Mouse (Mus musculus): ENCODE results near the gene Hmgn2. TPM values are rescaled to one million over a fixed set of nuclear protein-coding genes. Genes with fewer than 3 reads are reported as not detected.
A peak's percentile ranks its signal among the peaks of the same experiment; 100 is the strongest.

Hmgn2 gene
- 3,644 and 3,855 TPM in 2 replicates for polyA plus RNA-seq (2016; fragmentation: Nextera tagmentation; extraction: Ambion mirVana)

DNA sequence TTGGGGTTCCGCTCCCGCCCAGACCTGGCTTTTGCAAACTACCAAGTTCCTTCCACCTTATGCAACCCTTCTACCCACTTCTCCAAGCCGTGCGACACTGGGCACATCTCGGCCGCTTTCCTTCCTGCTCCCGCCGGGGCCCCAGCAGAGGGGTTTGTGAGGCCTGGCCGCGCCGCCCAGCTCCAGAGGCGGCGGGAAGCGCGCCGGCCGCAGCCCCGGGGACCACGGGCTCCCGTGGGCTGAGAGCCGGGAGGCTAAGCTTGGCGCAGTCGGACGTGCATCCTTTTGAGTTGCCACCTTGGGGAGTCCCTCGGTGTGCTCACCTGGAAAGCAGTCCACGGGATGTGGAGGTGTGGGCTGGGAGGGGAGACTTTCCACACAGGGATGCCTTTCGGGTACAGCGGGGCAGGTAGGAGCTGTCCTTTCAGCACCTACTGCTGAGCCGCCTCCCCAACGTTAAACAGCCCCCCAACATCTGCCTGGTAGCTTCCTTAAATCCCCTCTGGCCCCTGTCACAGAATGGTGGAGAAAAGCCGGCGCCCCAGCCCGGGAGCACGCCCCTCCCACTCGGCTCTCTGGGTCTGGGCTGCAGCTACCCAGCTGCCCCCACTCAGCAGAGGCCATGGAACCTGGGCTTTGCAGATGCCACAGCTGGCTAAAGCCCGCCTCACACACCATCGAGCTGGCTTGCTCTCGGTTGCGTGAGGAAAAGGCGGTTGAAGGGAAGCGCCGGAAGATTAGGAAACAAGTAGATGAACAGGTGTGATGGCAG, at the start of gene Hmgn2:
Hmgn2 (minus strand) TSS at position 501 of the 772 bp plus-strand sequence.
- WGBS, result under 1% methylated on average over 42 of the region's 42 CpGs
- no peaks in the 10 kb centered on the region for H3K9me3 ChIP-seq
- peaks cover 33% of the 10 kb centered on the region for H3K36me3 ChIP-seq (replicated peaks)
- peak within 1 kb of the TSS; percentile 82 for H3K4me2 ChIP-seq
- H3K9ac ChIP-seq, result peak within 1 kb of the TSS; percentile 97
- H3K27ac ChIP-seq, result peak within 1 kb of the TSS; percentile 100
- peak within 1 kb of the TSS; percentile 80 for H3K4me3 ChIP-seq (replicated peaks)
- peak; percentile 28 for ATAC-seq (ENCODE audit: low FRiP score)
- peaks cover 50% of the 10 kb centered on the region for H3K4me1 ChIP-seq
- no peaks in the 10 kb centered on the region for H3K27me3 ChIP-seq

DNA sequence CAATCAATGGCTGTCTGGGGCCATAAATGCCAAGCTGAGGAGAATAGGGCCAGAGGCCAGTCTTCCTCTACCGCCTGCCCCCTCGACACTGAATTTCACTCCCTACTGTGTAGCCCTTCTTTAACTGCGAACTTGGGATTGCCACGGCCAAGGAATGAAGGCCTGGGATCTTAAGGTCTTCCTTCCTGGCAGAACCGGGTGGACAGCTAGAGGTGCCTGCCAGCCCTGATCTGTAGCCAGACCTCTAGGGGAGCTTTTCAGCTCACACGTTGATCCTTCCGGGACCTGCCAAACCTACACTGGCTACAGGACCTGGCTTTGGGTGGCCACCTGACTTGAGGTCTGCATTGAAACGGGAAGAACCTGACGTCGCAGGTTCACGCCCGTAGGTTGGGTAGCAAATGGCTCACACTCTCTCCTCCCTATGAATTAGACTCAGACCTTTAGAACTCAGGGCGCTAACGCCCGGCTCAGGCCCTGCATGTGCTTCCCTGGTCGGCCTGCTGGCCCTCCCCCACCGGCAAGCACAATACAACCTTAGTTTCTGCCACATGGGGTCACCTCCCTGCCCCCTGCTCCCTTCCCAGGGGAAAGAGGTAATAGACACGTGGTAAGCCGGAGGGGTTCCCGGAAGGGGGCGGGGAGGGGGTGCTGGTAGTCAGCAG, 48.9 kb upstream of the Hmgn2 start:
- peaks cover 22% of the 10 kb centered on the region; the same call in 1 of the 2 replicates for H3K27me3 ChIP-seq
- H3K9me3 ChIP-seq, result no peaks in the 10 kb centered on the region
- H3K4me3 ChIP-seq (replicated peaks), result peak overlapping the region; percentile 42
- 1% methylated on average over 21 of the region's 21 CpGs for WGBS
- H3K27ac ChIP-seq, result peak overlapping the region; percentile 56
- ATAC-seq (ENCODE audit: low FRiP score), result no peak
- H3K36me3 ChIP-seq (replicated peaks), result no peaks in the 10 kb centered on the region
- peak overlapping the region; percentile 48; the same call in 1 of the 2 replicates for H3K9ac ChIP-seq
- peak overlapping the region; percentile 72 for H3K4me2 ChIP-seq
- peaks cover 56% of the 10 kb centered on the region for H3K4me1 ChIP-seq

DNA sequence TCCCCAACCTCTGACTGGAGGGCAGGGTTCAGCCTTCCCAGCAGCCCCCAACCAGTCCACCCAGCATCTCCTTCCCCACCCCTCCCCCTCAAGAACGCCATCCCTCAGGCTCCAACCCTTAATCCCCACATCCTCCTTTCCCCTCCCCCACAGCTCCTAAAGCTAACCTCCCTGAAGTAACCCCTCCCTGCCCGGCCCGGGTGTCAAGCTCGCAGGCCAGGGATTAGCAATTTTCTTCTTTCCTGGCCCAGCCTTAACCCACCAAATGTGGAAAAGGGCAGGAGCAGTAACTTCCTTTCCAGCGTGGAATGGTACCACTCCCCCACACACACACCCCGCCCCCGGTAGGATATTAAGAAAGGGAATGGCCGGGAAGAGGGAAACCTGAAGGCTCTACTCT, 48.3 kb upstream of the Hmgn2 start:
- no peaks in the 10 kb centered on the region for H3K36me3 ChIP-seq (replicated peaks)
- H3K4me2 ChIP-seq, result peak overlapping the region; percentile 72
- peaks cover 61% of the 10 kb centered on the region for H3K4me1 ChIP-seq
- peaks cover 22% of the 10 kb centered on the region; the same call in 1 of the 2 replicates for H3K27me3 ChIP-seq
- peak overlapping the region; percentile 56 for H3K27ac ChIP-seq
- under 1% methylated on average over 8 of the region's 8 CpGs for WGBS
- ATAC-seq (ENCODE audit: low FRiP score), result no peak
- H3K4me3 ChIP-seq (replicated peaks), result peak overlapping the region; percentile 42
- peak overlapping the region; percentile 5; the same call in 1 of the 2 replicates for H3K9ac ChIP-seq
- H3K9me3 ChIP-seq, result no peaks in the 10 kb centered on the region

DNA sequence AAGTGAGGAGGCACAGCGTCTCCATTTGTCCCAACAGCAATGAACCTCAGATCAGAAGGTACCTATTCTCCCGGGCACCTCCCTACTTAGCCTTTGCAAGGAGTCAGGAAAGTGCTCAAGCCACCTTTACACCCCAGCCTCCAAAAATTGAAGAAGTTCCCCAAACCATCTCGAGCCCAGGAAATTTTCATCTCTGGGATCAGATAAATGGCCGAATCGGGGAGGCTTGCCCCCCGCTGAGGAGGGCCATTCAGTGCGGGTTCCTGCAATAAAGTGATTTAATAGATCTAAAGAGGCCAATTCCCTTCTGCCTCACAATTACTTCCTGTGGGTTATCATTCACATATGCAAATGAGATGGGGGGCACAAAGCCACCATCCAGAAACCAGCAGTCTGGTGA, 47.8 kb upstream of the Hmgn2 start:
- Histone ChIP-seq H3K9ac (no peak overlapping the region), H3K27me3 (peaks cover 22% of the 10 kb centered on the region; the same call in 1 of the 2 replicates), H3K36me3 (replicated peaks) (no peaks in the 10 kb centered on the region), H3K27ac (no peak overlapping the region; the same call in 1 of the 2 replicates), H3K4me1 (peaks cover 67% of the 10 kb centered on the region), H3K4me2 (peak overlapping the region; percentile 72; the same call in 1 of the 2 replicates), H3K4me3 (replicated peaks) (0 out of 2 replicates have a peak overlapping the region, but pooled peaks have one; percentile 42), H3K9me3 (no peaks in the 10 kb centered on the region)
- under 1% methylated on average over 7 of the region's 7 CpGs for WGBS
- no peak for ATAC-seq (ENCODE audit: low FRiP score)

DNA sequence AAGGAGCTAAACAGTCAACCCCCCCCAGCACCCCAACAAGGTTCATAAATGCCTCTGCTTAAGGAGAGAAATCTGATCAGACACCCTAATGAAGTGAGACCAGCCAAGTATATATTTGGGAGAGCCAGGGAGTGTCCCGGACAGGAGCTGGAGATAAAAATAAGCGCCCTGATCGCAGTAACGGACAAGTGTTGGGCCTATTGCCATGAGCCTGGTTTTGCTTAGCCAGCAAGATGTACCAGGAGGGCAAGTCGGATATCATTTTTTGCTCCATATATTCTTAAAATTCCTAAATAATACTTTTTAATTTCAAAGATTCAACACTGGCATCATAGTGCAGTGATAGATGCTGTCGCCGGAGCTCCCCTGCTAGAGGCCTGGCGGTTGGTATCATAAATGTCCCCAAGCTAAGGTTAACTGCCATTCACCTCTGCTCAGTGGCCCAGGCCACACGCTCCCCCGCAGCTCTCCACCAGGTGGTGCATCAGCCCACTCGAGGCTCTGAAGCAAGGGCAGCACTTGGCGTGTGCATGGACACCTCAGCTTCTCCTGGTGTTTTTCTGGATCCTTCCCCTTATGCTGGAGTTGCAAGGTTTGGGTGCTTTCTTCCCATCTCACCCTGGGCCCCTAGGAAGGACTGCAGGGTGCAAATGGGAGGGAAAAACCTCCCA, 44.5 kb upstream of the Hmgn2 start:
- Histone ChIP-seq H3K9ac (no peak overlapping the region), H3K27me3 (0 out of 2 replicates have a peak, but pooled peaks cover 7% of the 10 kb centered on the region), H3K9me3 (no peaks in the 10 kb centered on the region), H3K27ac (no peak overlapping the region), H3K4me1 (peaks cover 47% of the 10 kb centered on the region), H3K4me2 (no peak overlapping the region), H3K36me3 (replicated peaks) (no peaks in the 10 kb centered on the region), H3K4me3 (replicated peaks) (no peak overlapping the region)
- no peak for ATAC-seq (ENCODE audit: low FRiP score)
- WGBS, result 39% methylated on average over 12 of the region's 12 CpGs

DNA sequence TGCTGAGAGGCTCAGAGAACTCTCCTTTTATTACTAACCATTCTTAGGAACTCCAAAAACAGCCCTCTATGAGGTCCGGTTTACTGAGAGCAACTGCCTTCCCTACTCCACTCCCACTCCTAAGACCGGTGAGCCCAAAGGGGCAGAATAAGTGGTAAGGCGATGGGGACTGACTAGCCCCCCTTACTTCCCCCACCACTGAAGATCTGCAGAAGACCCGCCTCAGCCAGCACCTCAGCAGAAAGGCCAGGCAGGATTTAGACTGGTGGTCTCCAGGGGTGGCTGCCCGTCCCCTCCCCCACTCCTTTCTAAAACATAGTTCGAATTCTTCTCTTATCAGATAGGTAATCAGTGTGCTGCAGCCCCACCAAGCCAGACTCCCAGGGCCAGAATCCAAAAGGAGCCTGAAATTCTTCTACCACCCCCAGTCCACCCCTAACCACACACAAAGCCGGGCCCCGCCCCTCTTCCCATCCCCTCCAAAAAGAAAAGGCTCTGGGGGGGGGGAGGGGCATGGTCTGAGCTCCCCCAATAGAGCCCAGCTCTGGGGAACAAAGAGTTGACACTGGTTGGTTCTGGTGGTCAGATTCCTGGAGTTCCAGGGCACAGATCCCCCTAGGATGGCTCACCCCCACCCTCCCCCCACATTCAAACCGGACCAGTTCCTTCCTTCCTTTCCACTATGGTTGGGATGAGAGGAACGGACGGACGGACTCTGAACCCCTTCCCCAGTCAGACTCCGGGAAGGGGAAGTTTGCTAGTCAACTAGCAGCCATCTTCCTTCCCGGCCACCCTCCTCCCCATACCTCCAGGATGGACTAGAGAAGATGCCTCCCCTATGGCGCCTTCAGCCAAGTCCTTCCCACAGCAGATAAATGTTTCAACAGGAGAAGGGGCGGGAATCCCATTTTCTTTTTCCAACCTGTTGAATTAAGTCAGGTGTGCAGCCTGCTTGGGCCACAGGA, 43.3 kb upstream of the Hmgn2 start:
- Histone ChIP-seq H3K9me3 (no peaks in the 10 kb centered on the region), H3K27ac (no peak overlapping the region), H3K4me3 (replicated peaks) (no peak overlapping the region), H3K36me3 (replicated peaks) (no peaks in the 10 kb centered on the region), H3K4me1 (peaks cover 34% of the 10 kb centered on the region), H3K9ac (peak overlapping the region; percentile 12; the same call in 1 of the 2 replicates), H3K27me3 (no peaks in the 10 kb centered on the region), H3K4me2 (peak overlapping the region; percentile 13)
- ATAC-seq (ENCODE audit: low FRiP score), result 0 out of 2 replicates have a peak, but pooled peaks have one; percentile 6
- 6% methylated on average over 14 of the region's 16 CpGs for WGBS

DNA sequence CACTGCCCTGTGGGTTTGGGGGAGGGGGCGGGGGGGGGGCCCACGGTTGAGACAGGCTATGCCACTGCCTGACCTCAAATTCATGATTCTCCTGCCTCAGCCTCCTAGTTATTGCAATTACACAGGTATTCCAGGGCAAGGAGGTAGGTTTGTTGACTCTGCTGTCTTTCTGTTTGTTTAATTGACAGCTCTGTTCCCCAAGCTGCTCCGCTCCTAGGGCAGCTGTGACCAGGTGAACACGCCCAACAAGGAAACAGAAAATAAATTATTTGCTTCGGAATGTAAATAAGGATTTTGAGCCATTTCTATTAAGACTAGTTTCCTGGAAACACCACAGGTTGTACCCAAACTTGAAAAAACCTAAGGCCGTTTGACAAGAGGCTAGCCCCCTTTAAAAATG, 41.3 kb upstream of the Hmgn2 start:
- Histone ChIP-seq H3K27ac (no peak overlapping the region), H3K4me2 (no peak overlapping the region), H3K9ac (no peak overlapping the region), H3K4me3 (replicated peaks) (no peak overlapping the region), H3K36me3 (replicated peaks) (no peaks in the 10 kb centered on the region), H3K4me1 (peaks cover 28% of the 10 kb centered on the region), H3K9me3 (no peaks in the 10 kb centered on the region), H3K27me3 (no peaks in the 10 kb centered on the region)
- no peak for ATAC-seq (ENCODE audit: low FRiP score)
- 67% methylated on average over 6 of the region's 6 CpGs for whole genome bisulfite sequencing

DNA sequence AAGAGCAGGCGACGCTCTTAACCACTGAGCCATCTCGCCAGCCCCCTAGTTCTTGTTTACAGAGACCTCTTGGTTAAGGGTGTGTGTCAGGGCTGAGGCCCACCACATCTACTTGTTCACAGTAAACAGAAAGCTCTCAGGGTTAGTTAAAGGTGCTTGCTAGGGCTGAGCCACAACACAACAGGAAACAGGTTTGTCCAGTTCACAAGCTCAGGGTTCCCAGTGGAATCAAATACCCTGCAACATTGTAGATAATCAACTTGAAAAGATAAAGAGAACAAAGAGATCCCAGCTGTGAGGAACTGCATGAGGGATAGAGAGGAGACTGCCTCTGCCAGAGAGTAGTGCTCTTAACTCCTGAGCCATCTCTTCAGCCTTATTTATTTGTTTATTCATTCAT, 38.4 kb upstream of the Hmgn2 start:
- no peak overlapping the region for H3K4me2 ChIP-seq
- WGBS, result 89% methylated on average over 3 of the region's 3 CpGs
- H3K36me3 ChIP-seq (replicated peaks), result no peaks in the 10 kb centered on the region
- H3K9me3 ChIP-seq, result no peaks in the 10 kb centered on the region
- no peak overlapping the region for H3K4me3 ChIP-seq (replicated peaks)
- H3K27me3 ChIP-seq, result no peaks in the 10 kb centered on the region
- H3K27ac ChIP-seq, result no peak overlapping the region
- H3K4me1 ChIP-seq, result peaks cover 39% of the 10 kb centered on the region
- no peak overlapping the region for H3K9ac ChIP-seq
- ATAC-seq (ENCODE audit: low FRiP score), result no peak

DNA sequence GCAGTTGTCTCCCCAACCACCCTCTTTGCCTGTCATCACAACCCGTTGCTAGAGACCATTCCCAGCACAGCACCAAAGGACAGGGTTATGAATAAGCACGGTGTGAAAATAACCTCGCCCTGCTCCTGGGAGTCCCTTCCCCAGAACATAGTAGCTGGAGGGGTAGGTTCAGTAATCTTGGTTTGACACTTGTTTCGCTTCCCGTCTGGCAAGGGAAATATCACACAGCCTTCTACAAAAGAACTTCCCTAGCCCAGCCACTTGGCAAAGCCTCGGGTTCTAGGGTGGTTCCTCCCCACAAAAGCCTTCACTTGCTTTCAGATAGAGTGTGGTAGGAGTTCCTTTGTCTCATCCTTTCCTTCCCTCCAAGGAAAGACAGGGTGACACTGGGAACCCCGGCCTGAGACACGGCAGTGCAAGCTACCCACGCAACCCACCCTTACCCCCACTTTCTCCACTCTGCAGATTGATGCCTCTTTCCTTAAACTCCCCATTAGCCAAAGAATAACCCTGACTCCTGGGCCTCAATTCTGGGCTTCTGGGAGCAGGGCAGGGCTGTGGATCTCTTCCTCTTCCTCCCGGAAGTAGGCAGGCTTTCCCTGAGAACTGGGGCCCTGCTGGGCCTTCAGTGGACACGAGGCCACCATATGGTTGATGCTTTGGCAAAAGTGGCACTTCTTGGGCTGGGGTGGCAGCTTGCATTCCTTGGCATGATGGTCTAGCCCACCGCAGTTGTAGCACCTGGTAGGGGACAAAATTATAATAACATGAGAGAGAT, 37.3 kb upstream of the Hmgn2 start:
- Histone ChIP-seq H3K4me3 (replicated peaks) (no peak overlapping the region), H3K27me3 (no peaks in the 10 kb centered on the region), H3K9me3 (no peaks in the 10 kb centered on the region), H3K36me3 (replicated peaks) (no peaks in the 10 kb centered on the region), H3K4me2 (no peak overlapping the region), H3K4me1 (peaks cover 34% of the 10 kb centered on the region), H3K27ac (peak overlapping the region; percentile 8; the same call in 1 of the 2 replicates), H3K9ac (no peak overlapping the region)
- no peak for ATAC-seq (ENCODE audit: low FRiP score)
- WGBS, result 62% methylated on average over 12 of the region's 12 CpGs

DNA sequence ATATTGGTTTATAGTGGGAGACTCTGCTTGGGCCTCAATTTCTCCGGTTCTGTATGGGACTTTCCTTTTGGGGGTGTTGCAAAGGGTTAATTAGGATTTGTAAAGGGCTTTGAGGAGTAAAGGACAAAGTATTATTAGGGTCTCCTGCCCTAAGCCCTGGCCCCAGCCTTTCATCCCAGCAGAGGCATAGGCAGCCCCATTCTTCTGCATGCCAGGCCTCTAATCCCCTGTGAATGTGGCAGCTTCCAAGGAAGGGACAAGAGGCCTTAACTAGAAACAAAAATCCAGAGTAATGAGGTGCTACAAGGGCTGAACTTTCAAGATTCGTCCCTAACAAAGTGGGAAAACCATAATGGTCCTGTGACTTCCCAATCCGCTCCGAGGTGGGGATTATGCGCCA, 34.5 kb upstream of the Hmgn2 start:
- H3K27me3 ChIP-seq, result no peaks in the 10 kb centered on the region
- no peak overlapping the region for H3K4me3 ChIP-seq (replicated peaks)
- no peaks in the 10 kb centered on the region for H3K9me3 ChIP-seq
- H3K36me3 ChIP-seq (replicated peaks), result no peaks in the 10 kb centered on the region
- ATAC-seq (ENCODE audit: low FRiP score), result no peak; the same call in 1 of the 2 replicates
- H3K4me2 ChIP-seq, result 0 out of 2 replicates have a peak overlapping the region, but pooled peaks have one; percentile 15
- H3K4me1 ChIP-seq, result peaks cover 44% of the 10 kb centered on the region
- no peak overlapping the region for H3K9ac ChIP-seq
- peak overlapping the region; percentile 79 for H3K27ac ChIP-seq
- 9% methylated on average over 5 of the region's 5 CpGs for WGBS
